Mouse (Mus musculus) erythroblast, embryonic 14.5 days (primary cell): ENCODE data around the gene March9. TPM values are rescaled to one million over a fixed set of nuclear protein-coding genes. Genes with fewer than 3 reads are reported as not detected.

ENCODE experiments used
- H3K27me3 ChIP-seq: 2 replicates; pipeline ENCODE4 v1.6.1; 2012; ENCODE audit warnings: inconsistent platforms; ENCODE audit not compliant: control insufficient read depth
- H3K36me3 ChIP-seq: 2 replicates; pipeline ENCODE4 v1.6.1; 2012; ENCODE audit warnings: mild to moderate bottlenecking, inconsistent platforms; ENCODE audit not compliant: control insufficient read depth
- H3K4me1 ChIP-seq: 2 replicates; pipeline ENCODE4 v1.6.1; 2012; ENCODE audit warnings: inconsistent platforms; ENCODE audit not compliant: control insufficient read depth
- H3K4me3 ChIP-seq: replicated peaks from 2 replicates; pipeline ENCODE3; 2012; ENCODE audit warnings: moderate library complexity, mild to moderate bottlenecking, inconsistent platforms
- H3K9me3 ChIP-seq: 2 replicates; pipeline ENCODE4 v1.6.1; 2012; ENCODE audit warnings: low read length, inconsistent platforms, mixed read lengths; ENCODE audit not compliant: control insufficient read depth
- GATA1 ChIP-seq: IDR thresholded peaks from 2 replicates; pipeline ENCODE4 v1.6.1; 2012; ENCODE audit warnings: low read length, inconsistent platforms, mixed read lengths
- TAL1 ChIP-seq: IDR thresholded peaks from 3 replicates; pipeline ENCODE4 v1.6.1; 2012; ENCODE audit warnings: low read length, inconsistent platforms, mixed read lengths
- polyA plus RNA-seq: library from polyadenylated mRNA; stranded (reverse); fragments of >175 nt; gene quantifications from 2 replicates; pipeline ENCODE4 v1.2.3, GENCODE M21; 2012

Gene March9
- polyA plus RNA-seq, 1 experiment: not detected

DNA sequence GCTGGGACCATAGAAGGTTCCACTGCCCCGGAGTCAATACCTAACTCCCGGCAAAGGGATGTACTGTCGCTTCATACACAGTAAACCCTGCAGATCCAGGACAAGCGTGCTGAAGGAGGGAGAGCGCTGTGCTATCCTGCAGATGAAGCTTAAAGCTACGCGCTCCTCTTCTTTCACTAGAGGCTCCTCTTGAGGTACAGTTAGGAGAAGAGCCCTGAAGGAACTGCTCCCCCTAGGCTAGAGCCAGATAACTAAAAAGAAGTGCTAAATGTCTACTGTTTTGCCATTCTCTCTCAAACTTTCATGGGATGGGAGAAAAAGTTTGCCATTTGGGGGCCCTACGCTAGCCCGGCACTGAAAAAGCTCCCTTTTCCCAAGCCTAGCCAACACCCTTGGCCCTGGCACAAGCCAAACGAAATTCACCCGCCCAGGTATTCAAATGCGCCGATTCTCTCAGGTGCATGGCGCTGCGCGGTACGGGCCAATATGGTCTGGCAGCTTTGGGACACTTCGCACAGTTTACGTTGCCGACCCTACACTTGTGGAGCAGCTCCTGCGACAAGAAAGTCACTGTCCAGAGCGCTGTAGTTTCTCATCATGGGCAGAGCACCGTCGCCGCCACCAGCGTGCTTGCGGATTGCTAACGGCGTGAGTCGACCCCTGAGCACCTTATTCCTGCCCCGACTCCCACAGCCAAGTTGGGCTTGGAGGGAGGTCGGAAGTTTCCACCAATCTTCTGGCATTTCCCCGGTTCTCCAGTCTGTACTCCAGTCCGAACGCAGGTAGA lies 11.2 kb downstream of the March9 start:
- Histone ChIP-seq H3K4me3 (no peak overlapping the region), H3K9me3 (peaks cover 7% of the 10 kb centered on the region; the same call in 1 of the 2 replicates), H3K27me3 (peaks cover 63% of the 10 kb centered on the region), H3K4me1 (no peaks in the 10 kb centered on the region), H3K36me3 (peaks cover 12% of the 10 kb centered on the region)
- TF ChIP-seq TAL1 (no peak), GATA1 (no peak)

DNA sequence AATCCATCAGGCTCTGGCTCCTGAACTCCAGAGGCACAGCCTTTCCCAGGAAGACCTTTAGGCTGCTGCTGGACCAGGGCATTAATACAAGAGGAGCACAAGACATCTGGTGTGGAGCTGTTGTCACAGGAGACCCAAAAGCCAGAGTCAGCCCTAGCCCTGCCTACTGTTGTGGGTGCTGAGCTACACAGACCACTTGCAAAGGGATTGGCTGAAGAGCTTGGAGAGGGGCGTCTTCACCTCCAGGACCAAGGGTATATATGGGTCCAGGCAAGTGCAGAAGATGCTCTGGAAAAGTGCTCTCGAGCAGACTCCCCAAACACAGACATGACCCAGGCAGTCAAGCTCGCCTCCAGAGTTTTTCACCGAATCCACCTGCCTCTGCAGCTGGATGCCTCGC lies 12.0 kb downstream of the March9 start, which contains the start of gene Cyp27b1:
Cyp27b1 (plus strand) TSS at position 297 of the 400 bp plus-strand sequence.
- TF ChIP-seq GATA1 (no peak), TAL1 (no peak)
- Histone ChIP-seq H3K9me3 (peaks cover 7% of the 10 kb centered on the region; the same call in 1 of the 2 replicates), H3K4me3 (no peak within 1 kb of the TSS), H3K4me1 (peaks cover 3% of the 10 kb centered on the region), H3K27me3 (peaks cover 55% of the 10 kb centered on the region), H3K36me3 (peaks cover 18% of the 10 kb centered on the region)

DNA sequence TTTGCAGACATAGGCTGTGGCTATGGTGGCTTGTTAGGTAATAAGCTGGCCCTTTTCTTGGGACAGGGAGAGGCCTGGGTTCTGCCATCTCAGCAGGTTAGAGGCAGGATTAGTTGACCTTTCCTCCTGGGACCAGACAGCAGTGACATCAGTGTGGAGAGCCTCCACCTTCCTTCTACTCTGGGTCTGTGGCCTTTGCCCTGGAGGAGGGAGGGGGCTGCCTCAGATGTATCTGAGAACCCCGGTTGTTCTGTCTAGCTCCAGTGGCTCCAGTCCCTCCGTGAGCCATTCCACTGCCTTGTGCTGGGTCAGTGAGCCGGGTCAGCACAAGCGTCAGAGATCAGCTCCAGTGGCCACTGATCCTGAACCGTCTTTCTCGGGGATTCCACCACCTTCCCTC lies 16.8 kb downstream of the March9 start:
- no peak overlapping the region for H3K4me3 ChIP-seq
- peaks cover 18% of the 10 kb centered on the region for H3K36me3 ChIP-seq
- H3K27me3 ChIP-seq: peaks cover 45% of the 10 kb centered on the region
- H3K4me1 ChIP-seq: peaks cover 27% of the 10 kb centered on the region
- peaks cover 4% of the 10 kb centered on the region for H3K9me3 ChIP-seq
- TF ChIP-seq GATA1: no peak
- no peak for TF ChIP-seq TAL1

DNA sequence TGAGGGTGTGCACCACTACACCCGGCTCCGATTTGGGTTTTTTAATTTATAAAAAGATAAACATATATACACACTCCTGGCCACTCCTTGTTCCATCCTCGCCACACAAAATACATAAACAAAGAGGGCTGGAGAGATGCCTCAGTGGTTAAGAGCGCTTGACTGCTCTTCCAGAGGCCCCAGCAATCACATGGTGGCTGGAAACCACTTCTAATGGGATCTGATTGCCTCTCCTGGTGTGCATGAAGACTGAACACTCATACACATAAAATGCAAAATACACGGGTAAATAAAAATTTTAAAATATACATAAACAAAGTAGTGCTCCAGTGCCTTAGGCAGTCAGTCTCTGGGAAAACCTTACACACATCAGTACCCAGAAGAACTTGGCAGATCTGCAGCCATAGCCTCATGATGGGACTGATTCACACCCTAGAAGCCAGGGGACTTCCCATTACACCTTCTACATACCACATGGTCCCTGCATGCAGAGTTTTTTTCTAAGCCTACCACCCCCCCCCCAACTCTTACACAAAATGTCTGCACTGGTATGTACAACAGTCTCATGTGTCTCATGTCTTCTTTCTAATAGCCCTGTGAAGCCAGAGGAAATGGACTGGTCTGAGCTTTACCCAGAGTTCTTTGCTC lies 17.4 kb downstream of the March9 start:
- Histone ChIP-seq H3K4me3 (peak overlapping the region; percentile 80), H3K36me3 (peaks cover 18% of the 10 kb centered on the region), H3K4me1 (peaks cover 27% of the 10 kb centered on the region), H3K9me3 (peaks cover 4% of the 10 kb centered on the region), H3K27me3 (peaks cover 44% of the 10 kb centered on the region)
- TF ChIP-seq TAL1 (no peak), GATA1 (no peak)

DNA sequence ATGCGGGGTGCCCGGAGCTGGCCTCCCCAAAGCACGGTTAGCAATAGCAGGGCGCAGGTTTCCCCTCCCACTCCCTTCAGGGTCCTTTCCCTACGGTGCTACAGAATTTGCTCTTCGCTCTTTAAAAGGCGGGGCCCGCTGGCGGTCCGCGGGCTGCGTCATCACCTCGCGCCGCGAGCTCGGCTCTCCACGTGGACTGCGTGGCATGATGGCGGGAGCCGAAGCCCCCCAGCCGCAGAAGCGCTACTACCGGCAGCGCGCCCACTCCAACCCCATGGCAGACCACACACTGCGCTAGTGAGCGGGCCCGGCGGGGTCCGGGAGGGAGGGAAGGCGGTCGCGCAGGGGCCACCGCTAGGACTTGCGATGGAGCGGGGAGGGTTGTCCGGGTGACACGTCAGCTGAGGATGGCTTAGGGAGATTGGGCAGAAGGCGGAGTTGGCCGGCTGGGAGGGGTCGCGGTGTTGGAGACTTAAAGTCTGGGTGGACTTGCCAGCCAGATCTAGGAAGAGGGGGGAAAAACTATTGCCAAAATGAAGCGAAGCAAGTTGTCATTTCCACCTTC lies 18.1 kb downstream of the March9 start:
- H3K27me3 ChIP-seq: peaks cover 47% of the 10 kb centered on the region
- TF ChIP-seq TAL1 (no peak), GATA1 (no peak)
- peaks cover 27% of the 10 kb centered on the region for H3K4me1 ChIP-seq
- peaks cover 4% of the 10 kb centered on the region for H3K9me3 ChIP-seq
- H3K4me3 ChIP-seq: peak overlapping the region; percentile 80
- H3K36me3 ChIP-seq: peaks cover 18% of the 10 kb centered on the region

DNA sequence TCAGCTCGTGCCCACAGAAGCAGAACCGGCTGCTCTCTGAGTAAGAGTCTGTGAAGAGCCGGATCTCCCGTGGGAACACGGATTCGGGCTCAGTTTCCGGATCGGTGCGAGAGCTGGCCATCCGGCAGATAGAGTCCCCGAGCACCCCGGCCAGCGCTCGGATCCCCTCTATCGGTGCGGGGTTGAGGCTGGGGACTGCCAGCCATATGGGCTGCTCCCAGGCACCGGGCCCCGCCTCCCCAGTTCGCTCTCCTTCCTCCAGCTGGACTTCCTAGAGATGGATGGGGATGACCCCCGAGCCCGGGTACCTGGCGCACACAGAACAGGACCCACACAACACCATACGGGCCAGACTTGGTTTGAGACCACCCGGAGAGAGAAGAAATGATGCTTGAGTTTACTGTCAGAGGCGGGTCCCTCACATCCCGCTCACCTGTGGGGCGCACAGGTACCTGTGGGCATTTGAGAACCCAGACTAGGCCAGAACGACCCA lies 18.7 kb downstream of the March9 start, which contains the start of the genes Mettl1 and Eef1akmt3:
Mettl1 (plus strand) TSS at position 141 of the 493 bp plus-strand sequence.
Eef1akmt3 (minus strand) TSS at position 240 of the 493 bp plus-strand sequence.
- peak within 1 kb of the TSS; percentile 80 for H3K4me3 ChIP-seq
- peaks cover 4% of the 10 kb centered on the region for H3K9me3 ChIP-seq
- peaks cover 50% of the 10 kb centered on the region for H3K27me3 ChIP-seq
- TF ChIP-seq TAL1 (no peak), GATA1 (no peak)
- H3K4me1 ChIP-seq: peaks cover 27% of the 10 kb centered on the region
- H3K36me3 ChIP-seq: peaks cover 18% of the 10 kb centered on the region

DNA sequence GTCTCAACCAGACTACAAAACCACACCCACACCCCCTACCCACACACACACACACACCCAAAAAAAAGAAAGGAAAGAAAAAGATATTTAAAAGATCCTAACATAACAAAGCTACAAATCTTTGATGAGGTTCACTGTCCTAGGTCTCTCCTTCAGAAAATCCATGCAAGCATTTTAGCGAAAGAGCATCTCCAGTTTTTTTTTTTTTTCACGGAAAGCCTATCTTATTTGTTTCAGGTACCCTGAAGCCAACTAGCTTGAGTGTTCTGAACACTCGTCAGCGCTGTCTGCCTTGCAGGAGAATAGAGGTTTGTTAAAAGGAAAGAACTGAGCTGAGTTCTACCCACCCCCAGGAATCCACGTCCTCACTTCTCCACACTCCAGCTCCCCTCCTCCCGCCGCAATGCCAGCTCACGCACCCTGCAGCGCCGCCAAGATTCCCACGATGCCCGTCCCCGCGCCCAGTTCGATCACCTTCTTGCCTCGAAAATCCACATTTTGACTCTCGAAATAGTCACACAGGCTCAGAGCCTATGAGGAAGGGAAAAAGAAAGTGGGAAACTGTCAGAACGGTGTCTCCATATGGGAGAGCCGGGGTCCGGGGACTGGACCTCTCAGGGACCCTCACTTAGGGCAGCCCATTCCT lies 19.3 kb downstream of the March9 start:
- peaks cover 27% of the 10 kb centered on the region for H3K4me1 ChIP-seq
- peaks cover 4% of the 10 kb centered on the region for H3K9me3 ChIP-seq
- H3K27me3 ChIP-seq: peaks cover 55% of the 10 kb centered on the region
- H3K4me3 ChIP-seq: peak overlapping the region; percentile 80
- TF ChIP-seq GATA1 (no peak), TAL1 (no peak)
- peaks cover 16% of the 10 kb centered on the region for H3K36me3 ChIP-seq

DNA sequence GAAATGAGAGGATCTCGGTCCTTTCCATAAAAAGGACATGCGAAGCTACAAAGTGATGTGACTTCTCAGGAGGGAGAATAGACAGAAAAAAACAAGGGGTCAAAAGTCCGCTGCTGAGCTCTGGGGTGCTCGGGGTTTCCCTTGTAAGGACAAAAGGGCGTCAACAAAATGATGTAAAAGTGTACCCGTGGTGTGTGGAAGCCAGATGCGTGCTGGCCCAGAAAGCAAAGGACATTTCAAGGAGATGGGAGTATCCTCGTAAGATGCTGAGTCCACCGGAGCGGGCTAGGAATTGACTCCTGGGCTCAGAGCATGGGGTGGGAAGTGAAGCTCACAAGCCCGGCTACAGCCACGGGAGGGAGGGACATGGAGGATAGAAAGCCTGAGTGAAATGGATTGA lies 22.3 kb downstream of the March9 start:
- H3K27me3 ChIP-seq: peaks cover 56% of the 10 kb centered on the region

More for the DNA sequence above, 22.3 kb downstream of the March9 start:
- no peaks in the 10 kb centered on the region for H3K36me3 ChIP-seq
- no peak overlapping the region for H3K4me3 ChIP-seq
- H3K9me3 ChIP-seq: peaks cover 4% of the 10 kb centered on the region
- TF ChIP-seq GATA1 (no peak), TAL1 (no peak)
- H3K4me1 ChIP-seq: peaks cover 20% of the 10 kb centered on the region
